Mouse (Mus musculus): ENCODE results near the gene BC005537. TPM values are rescaled to one million over a fixed set of nuclear protein-coding genes. Genes with fewer than 3 reads are reported as not detected.

Gene BC005537
- total RNA-seq, 2 experiments from 2014 or later = 156 to 166 TPM

DNA sequence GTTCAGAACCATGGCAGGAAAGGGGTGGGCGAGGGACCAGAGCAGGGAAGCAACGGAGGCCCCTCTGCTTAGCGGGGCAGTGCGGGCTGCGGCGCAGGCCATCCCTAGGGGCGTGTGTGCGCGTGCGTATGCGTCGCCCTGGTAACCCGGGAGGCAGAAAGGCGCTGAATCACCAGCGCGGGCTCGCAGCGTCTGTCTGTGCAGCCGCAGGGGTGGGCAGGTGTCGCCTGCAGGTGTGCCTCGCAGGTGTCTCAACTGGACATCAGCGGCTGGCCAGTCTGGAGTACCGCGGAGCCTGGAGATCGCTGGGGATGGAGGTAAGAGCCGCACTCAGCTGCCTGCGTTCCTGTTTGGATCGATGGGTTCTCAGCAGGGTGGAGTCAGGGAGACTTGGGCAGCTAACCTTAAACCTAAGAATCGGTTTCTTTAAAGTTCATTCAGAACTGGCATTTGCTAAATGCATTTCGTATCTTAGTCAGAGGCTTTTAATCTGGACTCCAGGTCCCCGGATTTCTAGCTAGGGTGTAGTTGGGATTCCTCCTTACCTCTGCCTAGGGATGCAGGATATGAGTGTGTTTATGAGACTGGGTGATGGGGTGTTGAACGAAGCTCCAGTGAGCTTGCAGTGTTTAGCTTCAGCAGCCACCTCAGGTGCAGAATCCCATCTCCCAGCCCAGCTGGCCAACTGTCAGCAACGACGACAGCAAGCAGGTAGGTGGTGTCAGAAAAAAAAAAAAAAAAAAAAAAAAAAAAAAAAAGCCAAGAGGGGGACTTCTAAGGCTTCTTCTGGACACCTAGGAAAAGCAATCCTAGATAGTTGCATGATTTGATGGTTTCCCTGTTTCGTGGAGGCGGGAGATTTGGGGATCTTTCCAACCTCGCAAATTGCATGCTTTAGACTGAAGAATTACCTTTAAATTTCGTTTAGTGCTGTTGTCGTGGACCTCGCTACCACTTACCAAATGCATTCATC, 43.8 kb downstream of the BC005537 start, which contains the start of gene D130043K22Rik:
Gene D130043K22Rik (plus strand): TSS at position 153 of the 973 bp plus-strand sequence.
- DNase-seq = peak; percentile 35

DNA sequence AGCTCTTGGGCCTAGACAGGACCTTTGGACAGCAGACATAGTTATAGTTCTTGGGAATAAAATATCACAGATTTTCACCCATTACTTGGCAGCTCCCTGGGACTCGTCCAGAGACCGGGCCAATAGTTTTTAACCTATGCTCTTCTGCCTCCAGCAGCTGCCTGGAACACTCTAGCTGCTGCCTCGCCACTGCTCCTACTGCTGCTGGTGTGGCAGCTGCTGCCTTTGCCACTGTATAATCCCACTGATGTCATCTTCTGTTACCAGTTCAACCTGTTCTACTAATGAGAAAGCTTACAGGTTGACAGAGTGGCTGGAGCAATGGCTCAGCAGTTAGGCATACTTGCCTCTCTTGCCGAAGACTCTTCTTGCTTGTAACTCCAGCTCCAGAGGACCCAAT, 47.9 kb downstream of the BC005537 start:
- DNase-seq = no peak

DNA sequence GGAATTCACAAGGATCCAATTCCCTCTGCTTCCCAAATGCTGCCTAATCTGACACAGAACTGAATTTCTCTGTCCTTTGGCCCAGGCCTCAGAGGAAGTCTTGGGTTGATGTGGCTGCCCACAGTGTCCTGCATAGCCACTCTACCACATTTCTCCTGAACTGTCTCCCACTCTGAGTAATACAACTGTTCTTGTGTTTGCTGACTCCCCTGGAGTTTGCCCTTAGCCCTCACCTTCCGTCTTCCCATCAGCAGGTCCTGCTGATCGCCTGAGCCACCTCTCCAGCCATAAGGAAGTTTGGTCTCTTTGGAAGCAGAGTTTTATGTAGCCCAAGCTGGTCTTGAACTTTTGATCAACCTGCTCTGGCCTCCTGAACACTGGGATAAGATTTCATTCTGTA, 50.5 kb downstream of the BC005537 start:
- DNase-seq = no peak

DNA sequence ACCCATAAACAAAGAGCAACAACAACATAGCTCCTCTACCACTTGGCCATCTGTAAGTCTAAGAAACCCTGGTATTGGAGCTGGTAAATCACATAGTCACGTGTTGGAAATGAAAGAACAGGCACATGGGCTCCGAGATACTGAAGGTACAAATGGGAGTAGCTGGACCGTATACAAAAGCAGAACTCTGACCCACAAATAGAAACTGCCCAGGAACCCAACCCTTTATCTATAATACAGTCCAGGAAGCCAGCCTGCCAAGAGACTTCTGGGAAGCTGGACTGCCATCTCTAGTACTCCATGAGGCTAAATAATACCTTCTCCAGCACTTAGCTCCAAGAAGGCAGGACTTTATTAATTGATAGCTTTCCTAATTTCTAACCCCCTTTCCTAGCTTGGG, 51.1 kb downstream of the BC005537 start:
- DNase-seq = no peak

DNA sequence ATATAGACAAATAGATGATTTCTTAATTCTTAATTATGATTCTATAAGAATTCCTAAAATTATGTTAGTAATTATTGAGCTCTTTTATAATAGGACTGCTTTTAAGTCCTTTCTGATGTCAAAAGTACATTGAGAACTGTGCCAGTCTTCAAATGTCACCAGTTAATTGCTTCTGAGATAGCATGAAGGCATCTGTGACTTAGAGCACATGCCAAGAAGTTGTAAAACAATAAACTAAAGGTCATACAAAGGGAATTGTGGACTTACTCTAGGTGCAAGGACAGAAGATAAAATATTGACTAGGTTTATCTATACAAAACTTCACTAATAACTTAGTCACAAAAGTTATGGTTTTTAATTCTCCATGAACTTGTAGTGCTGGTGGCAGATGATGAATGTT, 57.7 kb downstream of the BC005537 start:
- DNase-seq = no peak

DNA sequence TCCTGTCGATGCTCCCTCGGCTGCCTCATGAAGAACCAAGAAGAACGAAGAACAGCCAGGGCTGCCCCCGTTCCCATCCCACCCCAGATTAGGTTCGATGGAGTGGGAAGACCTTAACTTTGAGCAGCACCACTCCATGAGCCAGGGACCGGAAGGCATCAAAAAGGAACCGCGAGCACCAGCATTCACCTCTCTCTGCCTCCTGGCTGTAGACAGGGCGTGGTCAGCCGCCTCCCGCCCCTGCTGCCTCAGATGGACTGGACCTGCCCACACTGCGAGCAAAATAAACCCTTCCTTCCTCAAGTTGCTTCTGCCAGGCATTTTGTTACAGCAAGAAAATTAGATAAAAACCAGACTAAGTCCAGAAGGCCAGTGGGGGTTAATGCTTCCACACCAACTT, 59.6 kb downstream of the BC005537 start:
- DNase-seq = no peak

DNA sequence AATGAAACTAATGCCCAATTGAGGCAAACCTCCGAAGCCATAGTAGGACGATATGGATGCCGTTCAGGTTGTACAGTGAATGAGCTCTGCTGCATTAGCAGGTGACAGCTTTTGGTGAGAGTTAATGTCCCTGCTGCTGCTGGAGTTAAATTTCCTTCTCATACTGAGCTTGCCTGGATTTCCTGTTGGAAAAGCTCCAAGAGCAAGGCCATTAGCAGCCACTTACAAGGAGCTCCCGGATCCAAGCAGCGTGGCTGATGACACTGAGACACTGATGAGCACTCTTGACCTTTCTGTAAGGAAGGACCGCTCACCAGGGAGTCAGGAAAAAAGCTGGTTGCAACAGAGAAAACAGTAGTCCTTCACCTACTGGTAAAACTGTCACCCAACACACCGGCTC, 60.6 kb downstream of the BC005537 start:
- no peak for DNase-seq

DNA sequence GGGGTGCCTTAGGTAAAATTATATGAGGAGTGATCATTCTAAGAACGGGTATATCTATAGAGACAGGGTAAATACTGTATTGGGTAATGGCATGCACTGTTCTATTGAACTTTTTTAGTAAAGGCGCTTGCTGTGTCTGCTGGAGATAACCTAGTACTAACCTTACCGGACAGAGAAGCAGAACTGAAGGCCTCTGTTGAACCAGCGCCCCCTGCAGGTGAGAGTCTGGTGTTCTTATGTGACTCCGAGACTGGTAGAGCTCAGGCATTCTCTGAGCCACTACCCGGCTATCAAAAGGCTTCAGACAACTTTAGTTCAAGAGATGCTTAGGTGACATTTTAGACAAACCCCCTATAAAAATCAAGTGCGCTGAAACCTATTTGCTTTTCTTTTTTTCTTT, 61.1 kb downstream of the BC005537 start:
- peak; percentile 60 for DNase-seq

Other genes starting within 250 kb of the BC005537 start
- gene Ripor2, start 219.5 kb upstream of the BC005537 start, total RNA-seq (2021) = 10 to 100 TPM; 25.4 to 27.5 TPM
- not detected for gene Armh2, start 60.4 kb upstream of the BC005537 start, total RNA-seq (2021)
- gene Gmnn, start 39.7 kb upstream of the BC005537 start, total RNA-seq (2021) = 10 to 100 TPM; 69.9 to 75.8 TPM
- gene Acot13, start 29.9 kb downstream of the BC005537 start, total RNA-seq (2021) = 100 to 1,000 TPM; 233 to 245 TPM
- gene Tdp2, start 30.0 kb downstream of the BC005537 start, total RNA-seq (2021) = 10 to 100 TPM; 16.9 to 21.0 TPM
- under 1 TPM in 1 of 2 experiments, not detected in 1; 0.05 TPM for gene D130043K22Rik, start 43.5 kb downstream of the BC005537 start, total RNA-seq (2021)
- 10 to 100 TPM; 22.8 to 24.5 TPM for gene Aldh5a1, start 136.0 kb downstream of the BC005537 start, total RNA-seq (2021)
- gene Gpld1, start 141.5 kb downstream of the BC005537 start, total RNA-seq (2021) = under 1 TPM; 0.52 to 0.55 TPM
- gene Mrs2, start 218.7 kb downstream of the BC005537 start, total RNA-seq (2021) = 10 to 100 TPM; 56.0 to 58.4 TPM

All from heart, postnatal 4 days (tissue).